Mouse (Mus musculus) myocyte (in vitro differentiated cells): ENCODE measurements at regions not wholly inside any gene's neighbourhood (a gene's known extent, or its start where the extent isn't known, plus 50 kb on each side); places are given as distances from the start of the nearest gene placed in this dataset.

Experiments
- MAX ChIP-seq: IDR thresholded peaks from one replicate; pipeline ENCODE4 v1.6.1; 2011; ENCODE audit warnings: low read depth, mild to moderate bottlenecking, control low read depth
- MYOD1 ChIP-seq, 3 experiments: IDR thresholded peaks; one replicate each; pipeline ENCODE4 v1.6.1; 2011; ENCODE audit warnings: control low read depth in 2 of 3, low read depth in 2 of 3, mild to moderate bottlenecking in 2 of 3, moderate library complexity in 1 of 3; ENCODE audit not compliant: insufficient read length in 2 of 3, control insufficient read depth in 1 of 3
- MYOG ChIP-seq, 3 experiments: IDR thresholded peaks; one replicate each; pipeline ENCODE4 v1.6.1; 2011; ENCODE audit warnings: control low read depth in 2 of 3, low read depth in 2 of 3, mild to moderate bottlenecking in 2 of 3; ENCODE audit not compliant: insufficient read length in 2 of 3, control insufficient read depth in 1 of 3, insufficient read depth in 1 of 3
- POLR2A ChIP-seq: IDR thresholded peaks from one replicate; pipeline ENCODE4 v1.6.1; 2011; ENCODE audit warnings: low read depth, mild to moderate bottlenecking, control low read depth, moderate library complexity; ENCODE audit not compliant: insufficient read length
- REST ChIP-seq: IDR thresholded peaks from one replicate; pipeline ENCODE4 v1.6.1; 2011; ENCODE audit warnings: mild to moderate bottlenecking, control low read depth, moderate library complexity; ENCODE audit not compliant: insufficient read depth, insufficient read length
- TCF3 ChIP-seq: IDR thresholded peaks from one replicate; pipeline ENCODE4 v1.6.1; 2011; ENCODE audit warnings: low read depth, control low read depth; ENCODE audit not compliant: insufficient read length

DNA sequence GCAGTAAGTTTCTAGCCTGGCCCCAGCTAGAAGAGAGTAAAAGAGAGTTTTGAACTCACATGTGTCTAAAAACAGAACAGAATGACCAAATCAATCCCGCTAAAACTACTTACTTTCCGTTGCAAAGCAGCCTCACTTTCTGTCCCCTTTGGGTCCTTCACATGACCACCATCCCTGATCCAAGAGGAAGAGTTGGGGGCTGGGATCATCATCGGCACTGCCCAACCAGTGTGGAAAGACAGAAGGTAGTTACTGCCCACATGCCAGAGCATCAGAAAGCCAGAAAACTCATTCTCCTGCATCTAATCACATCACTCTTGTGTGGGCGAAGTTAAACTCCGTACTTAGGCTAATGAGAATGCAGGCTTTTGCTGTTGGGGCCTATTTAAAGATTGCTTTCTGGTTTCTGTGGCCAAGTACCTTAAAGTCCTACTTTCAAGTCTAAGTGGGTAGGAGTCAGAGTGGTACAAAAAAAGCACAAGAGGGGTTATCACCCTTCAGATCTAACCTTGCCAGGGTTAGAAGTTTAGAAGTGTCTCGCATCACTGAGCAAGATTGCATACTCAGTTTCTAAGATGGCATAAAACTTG is 184.0 kb upstream of the Cited2 start:
- TF ChIP-seq MYOD1 (IDR thresholded peaks at IDR 0.05; ENCODE audit: control insufficient read depth in 1 of 3, insufficient read length in 2 of 3, low read depth in 2 of 3), result no peak
- no peak for TF ChIP-seq POLR2A
- no peak for TF ChIP-seq MAX
- no peak for TF ChIP-seq REST
- no peak for TF ChIP-seq TCF3
- no peak for TF ChIP-seq MYOG (IDR thresholded peaks at IDR 0.05; ENCODE audit: control insufficient read depth in 1 of 3, insufficient read depth in 1 of 3, insufficient read length in 2 of 3, low read depth in 2 of 3)
